Mouse (Mus musculus): ENCODE measurements around the gene Sh2d3c. TPM values are rescaled to one million over a fixed set of nuclear protein-coding genes. Genes with fewer than 3 reads are reported as not detected.
A peak's percentile ranks its signal among the peaks of the same experiment; 100 is the strongest.

The Sh2d3c gene
- polyA plus RNA-seq, 1 experiment = 167 TPM

DNA sequence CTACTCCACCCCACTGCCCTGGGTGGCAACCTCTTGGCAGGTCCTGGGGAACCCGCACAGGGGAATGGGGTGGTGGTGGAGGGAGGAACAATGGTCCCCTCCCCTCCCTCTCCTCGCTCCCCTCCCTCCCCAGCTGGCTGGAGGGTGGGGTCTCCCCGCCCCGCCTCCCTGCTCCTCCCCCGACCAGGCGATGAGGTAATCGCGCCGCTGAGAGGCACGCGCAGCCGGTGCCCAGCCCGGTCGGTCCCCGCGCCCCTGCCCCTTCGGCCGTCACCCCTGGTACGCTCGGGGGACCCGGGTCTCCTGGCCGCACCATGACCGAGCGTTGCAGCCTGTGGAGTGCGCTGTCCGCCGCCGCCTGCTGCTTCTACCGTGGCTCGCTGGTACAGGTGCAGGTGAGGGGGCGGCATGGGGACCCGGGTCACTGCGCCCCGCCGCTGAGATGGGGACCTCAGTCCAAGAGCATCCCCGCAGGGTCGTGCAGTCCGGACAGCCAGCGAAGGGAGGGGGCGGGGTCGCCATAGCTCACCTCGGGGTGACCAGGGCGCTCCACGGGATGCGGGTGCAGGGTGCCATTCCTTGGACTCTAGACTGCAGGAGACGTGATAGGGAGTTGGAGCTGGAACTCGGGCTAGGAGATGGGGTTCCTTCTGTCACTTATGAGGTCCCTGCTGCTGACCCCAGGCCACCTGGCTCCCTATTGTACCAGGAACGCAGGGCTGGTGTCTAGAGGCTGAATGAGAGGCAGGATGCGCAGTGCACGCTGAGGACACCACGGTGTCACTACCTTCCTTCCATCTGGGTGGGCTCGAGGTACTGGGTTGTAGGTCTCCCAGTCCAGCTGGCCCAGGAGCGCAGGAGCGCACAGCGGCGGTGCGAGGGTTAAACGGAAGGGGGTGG, 20.7 kb downstream of the Sh2d3c start:
- peak overlapping the region; percentile 30 for H3K4me3 ChIP-seq (replicated peaks; ENCODE audit: extremely low read depth, low read depth, low read length)
- WGBS = 25% methylated on average over 53 of the region's 58 CpGs

DNA sequence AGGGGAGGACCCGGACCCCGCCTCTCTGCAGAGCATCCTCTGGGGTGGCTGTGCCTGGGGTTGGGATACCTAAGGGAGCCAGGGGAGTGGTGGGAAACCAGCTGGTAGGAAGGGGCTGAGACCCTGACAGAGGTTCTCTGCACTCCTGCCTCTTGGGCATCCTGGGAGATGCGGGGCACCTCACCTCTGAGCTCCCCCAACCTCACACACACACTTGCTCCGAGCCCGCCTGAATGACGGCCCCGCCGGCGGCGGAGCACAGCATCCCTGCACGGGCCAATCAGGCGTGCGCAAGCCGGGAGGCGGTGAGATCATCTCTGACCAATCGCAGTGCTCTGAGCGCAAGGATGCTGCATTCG, 21.3 kb downstream of the Sh2d3c start:
- 48% methylated on average over 18 of the region's 18 CpGs for WGBS
- H3K4me3 ChIP-seq (replicated peaks; ENCODE audit: extremely low read depth, low read depth, low read length) = no peak overlapping the region
- DNase-seq = no peak
- peaks cover 14% of the 10 kb centered on the region for H3K4me1 ChIP-seq (ENCODE audit: control insufficient read depth, insufficient read depth, low read length)
- TF ChIP-seq CTCF (IDR thresholded peaks at IDR 0.05; ENCODE audit: insufficient read depth, low read length) (no peak), POLR2A (IDR thresholded peaks at IDR 0.05; ENCODE audit: borderline replicate concordance, extremely low read depth, low read depth, low read length) (no peak)

More for the DNA sequence above, 20.7 kb downstream of the Sh2d3c start:
- no peak for DNase-seq
- peaks cover 16% of the 10 kb centered on the region for H3K4me1 ChIP-seq (ENCODE audit: control insufficient read depth, insufficient read depth, low read length)
- TF ChIP-seq CTCF (IDR thresholded peaks at IDR 0.05; ENCODE audit: insufficient read depth, low read length) (no peak), POLR2A (IDR thresholded peaks at IDR 0.05; ENCODE audit: borderline replicate concordance, extremely low read depth, low read depth, low read length) (no peak)

DNA sequence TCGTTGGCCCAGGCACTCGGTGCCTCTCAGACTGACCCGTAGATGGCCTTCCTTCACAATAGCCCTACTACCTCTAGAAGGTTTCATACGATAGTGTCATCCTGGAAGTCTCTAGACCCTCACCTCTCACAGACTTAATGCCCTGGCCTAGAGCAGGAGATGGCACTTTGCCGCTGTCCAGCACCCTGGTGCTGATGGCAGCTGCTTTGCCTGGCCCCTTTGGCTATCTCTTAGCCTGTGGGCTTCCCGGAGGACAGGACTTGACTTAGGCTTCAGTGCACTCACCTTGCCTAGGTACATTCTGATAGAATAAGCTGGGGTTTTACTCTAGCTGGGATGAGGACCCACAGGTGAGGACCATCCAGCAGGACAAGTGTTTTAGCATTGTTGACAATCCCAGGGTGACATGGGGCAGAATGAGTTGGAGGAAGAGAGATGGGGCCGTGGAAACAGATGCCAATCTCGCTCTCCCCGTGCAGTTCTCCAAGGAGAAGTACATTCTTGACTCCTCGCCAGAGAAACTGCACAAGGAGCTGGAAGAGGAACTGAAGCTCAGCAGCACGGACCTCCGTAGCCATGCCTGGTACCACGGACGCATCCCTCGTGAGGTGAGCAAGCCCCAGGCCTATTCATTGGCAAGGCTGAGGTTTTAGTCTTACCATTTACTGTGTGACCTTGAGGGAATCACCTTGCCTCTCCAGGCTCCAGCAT, 23.6 kb downstream of the Sh2d3c start:
- TF ChIP-seq POLR2A (IDR thresholded peaks at IDR 0.05; ENCODE audit: borderline replicate concordance, extremely low read depth, low read depth, low read length) = no peak
- H3K4me3 ChIP-seq (replicated peaks; ENCODE audit: extremely low read depth, low read depth, low read length) = no peak overlapping the region
- DNase-seq = no peak
- WGBS = 53% methylated on average over 15 of the region's 15 CpGs
- peaks cover 11% of the 10 kb centered on the region for H3K4me1 ChIP-seq (ENCODE audit: control insufficient read depth, insufficient read depth, low read length)

DNA sequence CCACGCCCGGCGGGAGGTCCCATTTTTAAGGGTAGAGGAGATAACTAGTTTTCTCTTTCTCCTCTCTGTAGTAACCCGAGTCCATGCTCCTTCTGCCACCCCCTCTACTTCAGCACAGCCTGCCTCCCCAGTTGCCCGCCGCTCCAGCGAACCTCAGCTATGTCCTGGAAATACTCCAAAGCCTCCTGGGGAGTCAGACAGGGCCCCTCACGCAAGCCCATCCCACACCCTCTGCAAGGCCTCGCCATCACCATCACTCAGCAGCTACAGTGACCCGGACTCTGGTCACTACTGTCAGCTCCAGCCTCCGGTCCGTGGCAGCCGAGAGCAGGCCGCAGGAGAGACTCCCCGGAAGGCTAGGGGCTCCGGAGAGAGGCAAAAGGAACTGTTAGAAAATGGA, 28.2 kb downstream of the Sh2d3c start:
- H3K4me3 ChIP-seq (replicated peaks; ENCODE audit: extremely low read depth, low read depth, low read length) = no peak overlapping the region
- no peak for DNase-seq
- TF ChIP-seq POLR2A (IDR thresholded peaks at IDR 0.05; ENCODE audit: borderline replicate concordance, extremely low read depth, low read depth, low read length) = no peak
- TF ChIP-seq CTCF (IDR thresholded peaks at IDR 0.05; ENCODE audit: insufficient read depth, low read length) = no peak
- 0 out of 2 replicates have a peak, but pooled peaks cover 2% of the 10 kb centered on the region for H3K4me1 ChIP-seq (ENCODE audit: control insufficient read depth, insufficient read depth, low read length)
- WGBS = 85% methylated on average over 16 of the region's 16 CpGs

DNA sequence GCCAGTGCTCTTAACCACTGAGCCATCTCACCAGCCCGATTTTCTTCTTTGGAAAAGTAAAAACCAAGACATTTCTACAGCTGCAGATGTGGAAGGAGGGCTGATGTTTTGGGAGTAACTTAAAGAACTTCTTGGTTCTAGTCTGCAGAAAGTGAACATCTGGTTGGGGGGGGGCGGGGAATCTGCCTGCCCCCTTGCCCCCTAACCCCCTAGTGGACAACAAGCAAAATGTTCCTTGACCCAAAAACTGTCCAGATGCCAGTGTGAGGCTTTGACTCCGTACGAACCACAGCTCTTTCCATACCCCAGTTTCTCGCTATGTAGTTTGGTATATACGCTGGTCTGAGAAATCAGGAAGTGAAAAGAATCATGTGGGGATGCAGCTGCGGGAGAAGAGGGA, 29.3 kb downstream of the Sh2d3c start:
- TF ChIP-seq CTCF (IDR thresholded peaks at IDR 0.05; ENCODE audit: insufficient read depth, low read length) (no peak), POLR2A (IDR thresholded peaks at IDR 0.05; ENCODE audit: borderline replicate concordance, extremely low read depth, low read depth, low read length) (no peak)
- Histone ChIP-seq H3K4me1 (ENCODE audit: control insufficient read depth, insufficient read depth, low read length) (no peaks in the 10 kb centered on the region), H3K4me3 (replicated peaks; ENCODE audit: extremely low read depth, low read depth, low read length) (no peak overlapping the region)
- no peak for DNase-seq
- WGBS = 74% methylated on average over 7 of the region's 7 CpGs

DNA sequence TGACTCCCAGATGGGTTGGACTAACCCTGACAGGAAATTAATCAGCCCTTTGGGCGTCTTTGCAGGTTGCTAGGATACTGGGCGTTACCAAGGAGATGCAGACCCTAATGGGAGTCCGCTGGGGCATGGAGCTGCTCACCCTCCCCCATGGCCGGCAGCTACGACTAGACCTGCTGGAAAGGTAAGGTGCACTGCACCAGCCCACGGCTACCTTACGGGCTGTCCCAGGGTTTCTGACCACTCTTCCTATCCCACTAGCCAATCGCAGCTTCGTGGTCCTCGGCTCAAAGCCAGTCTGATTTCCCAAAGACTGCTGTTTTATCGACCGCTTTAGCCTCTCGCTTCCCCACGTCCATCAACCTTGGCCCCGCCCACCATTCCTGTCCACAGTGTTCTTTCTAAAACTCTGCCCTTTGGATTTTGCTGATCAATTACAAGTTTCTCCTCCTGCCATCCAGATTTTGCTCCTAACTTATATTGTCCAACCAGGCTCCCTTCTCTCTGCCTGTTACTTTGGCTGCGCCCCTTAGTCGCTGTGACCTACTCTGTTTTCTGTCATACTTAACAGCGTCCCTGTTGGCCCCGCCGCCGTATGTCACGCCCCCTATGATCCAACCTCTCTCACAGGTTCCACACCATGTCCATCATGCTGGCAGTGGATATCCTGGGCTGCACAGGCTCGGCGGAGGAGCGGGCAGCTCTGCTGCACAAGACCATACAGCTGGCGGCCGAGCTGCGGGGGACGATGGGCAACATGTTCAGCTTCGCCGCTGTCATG, 30.2 kb downstream of the Sh2d3c start:
- TF ChIP-seq POLR2A (IDR thresholded peaks at IDR 0.05; ENCODE audit: borderline replicate concordance, extremely low read depth, low read depth, low read length) = peak; percentile 48; the same call in 1 of the 2 replicates
- no peak for TF ChIP-seq CTCF (IDR thresholded peaks at IDR 0.05; ENCODE audit: insufficient read depth, low read length)
- peak; percentile 79 for DNase-seq
- Histone ChIP-seq H3K4me3 (replicated peaks; ENCODE audit: extremely low read depth, low read depth, low read length) (peak overlapping the region; percentile 44), H3K4me1 (ENCODE audit: control insufficient read depth, insufficient read depth, low read length) (no peaks in the 10 kb centered on the region)
- 58% methylated on average over 31 of the region's 31 CpGs for WGBS

DNA sequence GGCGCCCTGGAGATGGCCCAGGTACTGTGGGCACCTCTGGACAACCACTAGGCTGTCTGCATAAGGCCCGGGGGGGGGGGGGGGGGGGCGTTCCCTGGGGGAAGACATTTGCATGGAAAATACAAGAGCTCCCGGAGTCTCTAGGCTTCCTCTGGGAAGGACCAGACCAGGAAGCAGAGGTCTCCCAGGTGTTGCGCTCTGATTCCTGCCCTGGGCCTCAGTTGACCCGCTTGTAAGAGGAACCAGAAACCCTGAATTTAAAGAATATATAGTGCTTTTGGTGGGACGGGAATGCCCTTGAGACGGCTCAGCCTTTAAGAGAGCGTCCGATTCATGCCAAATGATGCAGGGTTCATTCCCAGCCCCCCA, 30.8 kb downstream of the Sh2d3c start:
- Histone ChIP-seq H3K4me3 (replicated peaks; ENCODE audit: extremely low read depth, low read depth, low read length) (peak overlapping the region; percentile 44), H3K4me1 (ENCODE audit: control insufficient read depth, insufficient read depth, low read length) (no peaks in the 10 kb centered on the region)
- TF ChIP-seq POLR2A (IDR thresholded peaks at IDR 0.05; ENCODE audit: borderline replicate concordance, extremely low read depth, low read depth, low read length) (no peak), CTCF (IDR thresholded peaks at IDR 0.05; ENCODE audit: insufficient read depth, low read length) (no peak)
- 45% methylated on average over 10 of the region's 10 CpGs for WGBS
- no peak for DNase-seq

DNA sequence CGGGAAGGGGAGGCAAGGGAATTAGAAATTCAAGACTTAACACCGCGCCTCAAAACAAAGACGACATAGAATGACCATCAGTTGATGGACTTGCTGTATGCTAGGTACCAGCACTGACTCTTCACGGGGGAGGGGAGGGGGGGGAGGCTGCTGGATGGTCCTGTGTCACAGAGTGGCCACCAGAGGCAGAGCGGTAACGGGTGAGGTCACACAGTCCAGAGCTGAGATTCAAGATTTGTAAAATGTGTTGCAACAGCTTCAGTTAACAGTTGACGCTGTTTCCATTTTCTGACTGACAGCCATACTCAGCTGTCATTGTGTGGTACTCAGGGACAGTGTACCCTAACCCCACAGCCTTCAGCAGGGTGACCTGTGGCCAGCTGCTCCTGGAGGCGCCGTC, 31.3 kb downstream of the Sh2d3c start:
- DNase-seq = no peak
- H3K4me3 ChIP-seq (replicated peaks; ENCODE audit: extremely low read depth, low read depth, low read length) = no peak overlapping the region
- TF ChIP-seq CTCF (IDR thresholded peaks at IDR 0.05; ENCODE audit: insufficient read depth, low read length) (0 out of 2 replicates have a peak, but pooled peaks have one; percentile 7), POLR2A (IDR thresholded peaks at IDR 0.05; ENCODE audit: borderline replicate concordance, extremely low read depth, low read depth, low read length) (no peak)
- no peaks in the 10 kb centered on the region for H3K4me1 ChIP-seq (ENCODE audit: control insufficient read depth, insufficient read depth, low read length)
- WGBS = 65% methylated on average over 10 of the region's 10 CpGs

DNA sequence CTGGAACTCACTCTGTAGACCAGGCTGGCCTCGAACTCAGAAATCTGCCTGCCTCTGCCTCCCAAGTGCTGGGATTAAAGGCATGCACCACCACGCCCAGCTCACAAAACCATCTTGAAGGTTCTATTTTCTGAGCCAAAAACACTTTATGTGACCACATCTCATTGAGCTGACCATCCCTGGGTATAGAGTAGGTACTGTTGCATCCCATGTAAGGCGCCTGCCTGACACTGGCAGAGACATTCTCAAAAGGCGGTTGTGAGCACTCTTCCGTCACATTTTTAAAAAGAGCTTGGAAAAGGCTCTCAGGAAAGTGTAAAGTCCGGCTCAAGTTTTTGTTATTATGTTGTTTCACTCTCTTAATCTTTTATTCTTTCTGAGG, 35.8 kb downstream of the Sh2d3c start:
- DNase-seq = no peak
- whole genome bisulfite sequencing = 32% methylated on average over 6 of the region's 6 CpGs

More for the DNA sequence above, 35.8 kb downstream of the Sh2d3c start:
- Histone ChIP-seq H3K4me3 (replicated peaks; ENCODE audit: extremely low read depth, low read depth, low read length) (no peak overlapping the region), H3K4me1 (ENCODE audit: control insufficient read depth, insufficient read depth, low read length) (no peaks in the 10 kb centered on the region)
- no peak for TF ChIP-seq POLR2A (IDR thresholded peaks at IDR 0.05; ENCODE audit: borderline replicate concordance, extremely low read depth, low read depth, low read length)

All from lung, adult 2 months (tissue).